Mouse (Mus musculus) ES-Bruce4 (cell line): ENCODE results near the gene Panx1.

ENCODE experiments used
- CTCF ChIP-seq: IDR thresholded peaks from one replicate; pipeline ENCODE4 v1.8.1; 2011; ENCODE audit warnings: low read depth, low read length
- EP300 ChIP-seq: IDR thresholded peaks from 2 replicates; pipeline ENCODE4 v1.6.1; 2011; ENCODE audit warnings: low read depth, low read length; ENCODE audit not compliant: insufficient read depth

DNA sequence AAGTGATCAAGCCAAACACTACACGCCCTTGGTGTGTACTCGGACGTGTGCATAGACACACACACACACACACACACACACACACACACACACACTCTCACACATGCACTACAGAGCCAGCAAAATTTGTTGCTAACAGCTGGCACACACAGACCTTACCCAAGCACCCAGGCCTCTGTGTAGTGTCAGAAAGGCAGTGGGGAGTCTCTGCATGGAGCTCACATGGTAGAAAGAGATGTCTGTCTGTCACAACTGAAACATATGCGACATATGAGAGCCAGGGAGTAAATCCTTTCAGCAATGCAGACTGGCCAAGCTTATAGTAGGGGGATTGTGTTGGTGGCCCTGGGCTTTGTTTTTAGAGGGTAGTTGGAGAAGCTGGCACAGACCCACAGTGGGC, 12.5 kb downstream of the Panx1 start:
- TF ChIP-seq CTCF (no peak), EP300 (no peak)
